Mouse (Mus musculus) ES-E14 (cell line): ENCODE results near the gene Smpd3.

Experiments used
- CHD2 ChIP-seq: IDR thresholded peaks from 2 replicates; pipeline ENCODE4 v1.6.1; 2014; ENCODE audit warnings: mild to moderate bottlenecking, low read depth, low read length, inconsistent platforms
- HCFC1 ChIP-seq: IDR thresholded peaks from 2 replicates; pipeline ENCODE4 v1.6.1; 2012; ENCODE audit warnings: low read length, inconsistent platforms, borderline replicate concordance; ENCODE audit not compliant: insufficient read depth
- MAFK ChIP-seq: IDR thresholded peaks from 2 replicates; pipeline ENCODE4 v1.6.1; 2014; ENCODE audit warnings: mild to moderate bottlenecking, low read depth, low read length, inconsistent platforms; ENCODE audit not compliant: insufficient read depth
- ZC3H11A ChIP-seq: IDR thresholded peaks from 2 replicates; pipeline ENCODE4 v1.6.1; 2012; ENCODE audit warnings: low read depth, mild to moderate bottlenecking, inconsistent platforms, low read length, borderline replicate concordance
- ZNF384 ChIP-seq: IDR thresholded peaks from 2 replicates; pipeline ENCODE4 v1.6.1; 2012; ENCODE audit warnings: low read depth, low read length, inconsistent platforms

GRCm38 (mm10) chr8:106280154-106280553 lies 57.6 kb downstream of the Smpd3 start:
- no peak for TF ChIP-seq ZNF384
- TF ChIP-seq CHD2: no peak
- TF ChIP-seq ZC3H11A: no peak
- no peak for TF ChIP-seq HCFC1
- TF ChIP-seq MAFK: no peak
